Mouse (Mus musculus): ENCODE results near the gene Tspan4. TPM values are rescaled to one million over a fixed set of nuclear protein-coding genes. Genes with fewer than 3 reads are reported as not detected.

Tspan4 gene
- polyA plus RNA-seq, 1 experiment from 2014 or later = 46.1 TPM

GRCm38 (mm10) chr7:141518926-141519325 lies 43.9 kb downstream of the Tspan4 start:
- peaks cover 23% of the 10 kb centered on the region for H3K4me1 ChIP-seq (ENCODE audit: control insufficient read depth, low read depth, low read length)
- WGBS (ENCODE audit: insufficient replicate concordance) = 27% methylated on average over 3 of the region's 3 CpGs
- H3K36me3 ChIP-seq (ENCODE audit: control insufficient read depth, insufficient read depth) = peaks cover 6% of the 10 kb centered on the region
- no peak overlapping the region for H3K4me2 ChIP-seq (ENCODE audit: low read depth, low read length)
- H3K27me3 ChIP-seq (ENCODE audit: control insufficient read depth, insufficient read depth, low read depth, low read length) = no peaks in the 10 kb centered on the region
- peak; percentile 78 for ATAC-seq (ENCODE audit: low read depth)
- no peak overlapping the region for H3K4me3 ChIP-seq (ENCODE audit: low read depth, low read length)
- peak overlapping the region; percentile 27; the same call in 1 of the 2 replicates for H3K27ac ChIP-seq (ENCODE audit: low read length)
- no peak overlapping the region for H3K9ac ChIP-seq (ENCODE audit: low read depth, low read length)
- no peaks in the 10 kb centered on the region for H3K9me3 ChIP-seq (replicated peaks; ENCODE audit: control insufficient read depth, low read length)

- H3K27me3 ChIP-seq (ENCODE audit: control insufficient read depth, insufficient read depth, low read depth, low read length) = no peaks in the 10 kb centered on the region
- H3K27ac ChIP-seq (ENCODE audit: low read length) = no peak overlapping the region
- H3K9ac ChIP-seq (ENCODE audit: low read depth, low read length) = no peak overlapping the region
- no peaks in the 10 kb centered on the region for H3K9me3 ChIP-seq (replicated peaks; ENCODE audit: control insufficient read depth, low read length)
- 67% methylated on average over 1 of the region's 1 CpGs for WGBS (ENCODE audit: insufficient replicate concordance)
- H3K4me2 ChIP-seq (ENCODE audit: low read depth, low read length) = no peak overlapping the region
- no peak for ATAC-seq (ENCODE audit: low read depth)
- no peak overlapping the region for H3K4me3 ChIP-seq (ENCODE audit: low read depth, low read length)
- peaks cover 2% of the 10 kb centered on the region; the same call in 1 of the 2 replicates for H3K36me3 ChIP-seq (ENCODE audit: control insufficient read depth, insufficient read depth)
- peaks cover 23% of the 10 kb centered on the region for H3K4me1 ChIP-seq (ENCODE audit: control insufficient read depth, low read depth, low read length)
Observed at GRCm38 (mm10) chr7:141519795-141520194, 44.8 kb downstream of the Tspan4 start.

GRCm38 (mm10) chr7:141523007-141523406 lies 48.0 kb downstream of the Tspan4 start:
- 40% methylated on average over 4 of the region's 4 CpGs for whole genome bisulfite sequencing (ENCODE audit: insufficient replicate concordance)

GRCm38 (mm10) chr7:141524271-141524670 lies 49.2 kb downstream of the Tspan4 start:
- Histone ChIP-seq H3K4me2 (ENCODE audit: low read depth, low read length) (no peak overlapping the region), H3K9ac (ENCODE audit: low read depth, low read length) (no peak overlapping the region), H3K4me3 (ENCODE audit: low read depth, low read length) (no peak overlapping the region), H3K36me3 (ENCODE audit: control insufficient read depth, insufficient read depth) (peaks cover 6% of the 10 kb centered on the region), H3K27ac (ENCODE audit: low read length) (no peak overlapping the region), H3K27me3 (ENCODE audit: control insufficient read depth, insufficient read depth, low read depth, low read length) (no peaks in the 10 kb centered on the region), H3K9me3 (replicated peaks; ENCODE audit: control insufficient read depth, low read length) (no peaks in the 10 kb centered on the region), H3K4me1 (ENCODE audit: control insufficient read depth, low read depth, low read length) (peaks cover 11% of the 10 kb centered on the region)
- ATAC-seq (ENCODE audit: low read depth) = no peak
- WGBS (ENCODE audit: insufficient replicate concordance) = 86% methylated on average over 4 of the region's 4 CpGs

More at GRCm38 (mm10) chr7:141523007-141523406, 48.0 kb downstream of the Tspan4 start:
- Histone ChIP-seq H3K9me3 (replicated peaks; ENCODE audit: control insufficient read depth, low read length) (no peaks in the 10 kb centered on the region), H3K27ac (ENCODE audit: low read length) (no peak overlapping the region), H3K36me3 (ENCODE audit: control insufficient read depth, insufficient read depth) (peaks cover 2% of the 10 kb centered on the region), H3K9ac (ENCODE audit: low read depth, low read length) (no peak overlapping the region), H3K4me1 (ENCODE audit: control insufficient read depth, low read depth, low read length) (peaks cover 20% of the 10 kb centered on the region), H3K4me2 (ENCODE audit: low read depth, low read length) (no peak overlapping the region), H3K27me3 (ENCODE audit: control insufficient read depth, insufficient read depth, low read depth, low read length) (no peaks in the 10 kb centered on the region), H3K4me3 (ENCODE audit: low read depth, low read length) (no peak overlapping the region)
- no peak for ATAC-seq (ENCODE audit: low read depth)

GRCm38 (mm10) chr7:141524760-141525579 lies 49.9 kb downstream of the Tspan4 start:
- 55% methylated on average over 6 of the region's 6 CpGs for WGBS (ENCODE audit: insufficient replicate concordance)
- no peak overlapping the region for H3K9ac ChIP-seq (ENCODE audit: low read depth, low read length)
- no peaks in the 10 kb centered on the region for H3K27me3 ChIP-seq (ENCODE audit: control insufficient read depth, insufficient read depth, low read depth, low read length)
- H3K4me1 ChIP-seq (ENCODE audit: control insufficient read depth, low read depth, low read length) = peaks cover 5% of the 10 kb centered on the region; the same call in 1 of the 2 replicates
- no peak overlapping the region for H3K4me3 ChIP-seq (ENCODE audit: low read depth, low read length)
- H3K27ac ChIP-seq (ENCODE audit: low read length) = no peak overlapping the region
- H3K9me3 ChIP-seq (replicated peaks; ENCODE audit: control insufficient read depth, low read length) = no peaks in the 10 kb centered on the region
- H3K36me3 ChIP-seq (ENCODE audit: control insufficient read depth, insufficient read depth) = peaks cover 8% of the 10 kb centered on the region
- H3K4me2 ChIP-seq (ENCODE audit: low read depth, low read length) = no peak overlapping the region
- ATAC-seq (ENCODE audit: low read depth) = peak; percentile 62

GRCm38 (mm10) chr7:141525580-141525925 lies 50.5 kb downstream of the Tspan4 start:
- no peaks in the 10 kb centered on the region for H3K9me3 ChIP-seq (replicated peaks; ENCODE audit: control insufficient read depth, low read length)
- WGBS (ENCODE audit: insufficient replicate concordance) = 84% methylated on average over 4 of the region's 4 CpGs
- H3K4me3 ChIP-seq (ENCODE audit: low read depth, low read length) = no peak overlapping the region
- no peak overlapping the region; the same call in 1 of the 2 replicates for H3K27ac ChIP-seq (ENCODE audit: low read length)
- H3K4me2 ChIP-seq (ENCODE audit: low read depth, low read length) = no peak overlapping the region
- peaks cover 8% of the 10 kb centered on the region for H3K36me3 ChIP-seq (ENCODE audit: control insufficient read depth, insufficient read depth)
- ATAC-seq (ENCODE audit: low read depth) = no peak
- no peak overlapping the region for H3K9ac ChIP-seq (ENCODE audit: low read depth, low read length)
- peaks cover 4% of the 10 kb centered on the region; the same call in 1 of the 2 replicates for H3K4me1 ChIP-seq (ENCODE audit: control insufficient read depth, low read depth, low read length)
- no peaks in the 10 kb centered on the region for H3K27me3 ChIP-seq (ENCODE audit: control insufficient read depth, insufficient read depth, low read depth, low read length)

GRCm38 (mm10) chr7:141535570-141535969 lies 60.5 kb downstream of the Tspan4 start:
- no peaks in the 10 kb centered on the region for H3K9me3 ChIP-seq (replicated peaks; ENCODE audit: control insufficient read depth, low read length)
- H3K27ac ChIP-seq (ENCODE audit: low read length) = no peak overlapping the region
- 50% methylated on average over 1 of the region's 1 CpGs for WGBS (ENCODE audit: insufficient replicate concordance)
- H3K36me3 ChIP-seq (ENCODE audit: control insufficient read depth, insufficient read depth) = peaks cover 4% of the 10 kb centered on the region; the same call in 1 of the 2 replicates
- H3K9ac ChIP-seq (ENCODE audit: low read depth, low read length) = no peak overlapping the region
- H3K4me2 ChIP-seq (ENCODE audit: low read depth, low read length) = no peak overlapping the region
- H3K27me3 ChIP-seq (ENCODE audit: control insufficient read depth, insufficient read depth, low read depth, low read length) = no peaks in the 10 kb centered on the region
- no peak for ATAC-seq (ENCODE audit: low read depth)
- H3K4me3 ChIP-seq (ENCODE audit: low read depth, low read length) = no peak overlapping the region
- peaks cover 17% of the 10 kb centered on the region for H3K4me1 ChIP-seq (ENCODE audit: control insufficient read depth, low read depth, low read length)

GRCm38 (mm10) chr7:141538852-141539555 lies 64.0 kb downstream of the Tspan4 start:
- Histone ChIP-seq H3K9me3 (replicated peaks; ENCODE audit: control insufficient read depth, low read length) (no peaks in the 10 kb centered on the region), H3K27me3 (ENCODE audit: control insufficient read depth, insufficient read depth, low read depth, low read length) (no peaks in the 10 kb centered on the region), H3K36me3 (ENCODE audit: control insufficient read depth, insufficient read depth) (no peaks in the 10 kb centered on the region), H3K4me1 (ENCODE audit: control insufficient read depth, low read depth, low read length) (peaks cover 25% of the 10 kb centered on the region), H3K4me2 (ENCODE audit: low read depth, low read length) (peak overlapping the region; percentile 95), H3K9ac (ENCODE audit: low read depth, low read length) (peak overlapping the region; percentile 81), H3K27ac (ENCODE audit: low read length) (peak overlapping the region; percentile 80), H3K4me3 (ENCODE audit: low read depth, low read length) (peak overlapping the region; percentile 79)
- peak; percentile 20 for ATAC-seq (ENCODE audit: low read depth)
- 5% methylated on average over 18 of the region's 18 CpGs for WGBS (ENCODE audit: insufficient replicate concordance)

All from liver, embryonic 16.5 days (tissue).